Mouse (Mus musculus) CH12.LX (cell line): ENCODE measurements around the gene Hps3. TPM values are rescaled to one million over a fixed set of nuclear protein-coding genes. Genes with fewer than 3 reads are reported as not detected.

Experiments
- DNase-seq: peaks from one replicate; pipeline ENCODE4 v3.0.0-alpha.2; 2013; ENCODE audit errors: extremely low read depth
- H3K27ac ChIP-seq: 2 replicates; pipeline ENCODE4 v1.5.1; 2012; ENCODE audit warnings: low read depth, mild to moderate bottlenecking, control low read depth, moderate library complexity; ENCODE audit not compliant: insufficient read depth
- H3K27me3 ChIP-seq: replicated peaks from 2 replicates; pipeline ENCODE3; 2012; ENCODE audit warnings: inconsistent platforms
- H3K36me3 ChIP-seq, 2 experiments: replicated peaks in 1 of 2; 2 replicates each; pipeline versions ENCODE3 to v1.6.1; 2012; ENCODE audit warnings: inconsistent platforms in 1 of 2, low read length in 1 of 2, mild to moderate bottlenecking in 1 of 2, mixed read lengths in 1 of 2, moderate library complexity in 1 of 2; ENCODE audit not compliant: control insufficient read depth in 1 of 2, insufficient read depth in 1 of 2
- H3K4me1 ChIP-seq, 2 experiments: 2 replicates each; pipeline ENCODE4 v1.6.1; 2012; ENCODE audit warnings: inconsistent platforms in 1 of 2, moderate library complexity in 1 of 2; ENCODE audit not compliant: insufficient read depth in 2 of 2, control insufficient read depth in 1 of 2
- H3K4me2 ChIP-seq: 2 replicates; pipeline ENCODE4 v1.6.1; 2012; ENCODE audit warnings: low read depth, mild to moderate bottlenecking, control low read depth; ENCODE audit not compliant: poor library complexity, insufficient read depth, severe bottlenecking
- H3K4me3 ChIP-seq, 3 experiments: fragments of 150-350 bp in 1 of 3; sonication (generic) in 1 of 3; replicated peaks in 1 of 3; 2 replicates each; pipeline versions ENCODE3 to v1.5.1; 2011 to 2012; ENCODE audit warnings: low read depth in 2 of 3, low read length in 2 of 3, mild to moderate bottlenecking in 2 of 3, moderate library complexity in 2 of 3, control low read depth in 1 of 3, improper control_type of control experiment in 1 of 3, inconsistent platforms in 1 of 3, mixed read lengths in 1 of 3; ENCODE audit not compliant: poor library complexity in 1 of 3
- H3K79me2 ChIP-seq: replicated peaks from 2 replicates; pipeline ENCODE4 v1.6.1; 2012; ENCODE audit warnings: mild to moderate bottlenecking, moderate library complexity; ENCODE audit not compliant: control insufficient read depth, poor library complexity, insufficient read depth, severe bottlenecking; ENCODE audit errors: extremely low read depth
- H3K9ac ChIP-seq: 2 replicates; pipeline ENCODE4 v1.6.1; 2012; ENCODE audit warnings: low read depth, mild to moderate bottlenecking, control low read depth, moderate library complexity; ENCODE audit not compliant: insufficient read depth
- H3K9me3 ChIP-seq: replicated peaks from 2 replicates; pipeline ENCODE3; 2012; ENCODE audit warnings: low read length, inconsistent platforms, mixed read lengths
- CTCF ChIP-seq, 2 experiments: IDR thresholded peaks in 1 of 2; conservative IDR thresholded peaks in 1 of 2; 2 replicates each; pipeline ENCODE4 v1.5.1; 2011 to 2012; ENCODE audit warnings: low read depth in 2 of 2, low read length in 2 of 2, improper control_type of control experiment in 1 of 2, inconsistent platforms in 1 of 2, mild to moderate bottlenecking in 1 of 2, moderate library complexity in 1 of 2
- E2F4 ChIP-seq: IDR thresholded peaks from 2 replicates; pipeline ENCODE4 v1.6.1; 2011; ENCODE audit warnings: low read depth, low read length, improper control_type of control experiment; ENCODE audit not compliant: insufficient replicate concordance
- ELF1 ChIP-seq: IDR thresholded peaks from 2 replicates; pipeline ENCODE4 v1.6.1; 2014; ENCODE audit warnings: low read depth, mild to moderate bottlenecking, inconsistent platforms, low read length, improper control_type of control experiment
- KAT2A ChIP-seq: IDR thresholded peaks from 2 replicates; pipeline ENCODE4 v1.6.1; 2012; ENCODE audit warnings: low read length, improper control_type of control experiment, inconsistent platforms; ENCODE audit not compliant: insufficient replicate concordance
- MAZ ChIP-seq: IDR thresholded peaks from 2 replicates; pipeline ENCODE4 v1.6.1; 2012; ENCODE audit warnings: low read depth, mild to moderate bottlenecking, inconsistent platforms, low read length, improper control_type of control experiment, moderate library complexity
- MXI1 ChIP-seq: IDR thresholded peaks from 2 replicates; pipeline ENCODE4 v1.6.1; 2011; ENCODE audit warnings: mild to moderate bottlenecking, low read depth, low read length, improper control_type of control experiment
- MYC ChIP-seq: IDR thresholded peaks from 2 replicates; pipeline ENCODE4 v1.6.1; 2011; ENCODE audit warnings: low read depth, mild to moderate bottlenecking, improper control_type of control experiment, low read length
- NRF1 ChIP-seq: IDR thresholded peaks from 2 replicates; pipeline ENCODE4 v1.6.1; 2014; ENCODE audit warnings: low read depth, mild to moderate bottlenecking, inconsistent platforms, low read length, improper control_type of control experiment, moderate library complexity
- POLR2A ChIP-seq: IDR thresholded peaks from 2 replicates; pipeline ENCODE4 v1.6.1; 2011; ENCODE audit warnings: low read depth, mild to moderate bottlenecking, improper control_type of control experiment, low read length
- RAD21 ChIP-seq: IDR thresholded peaks from 2 replicates; pipeline ENCODE4 v1.6.1; 2011; ENCODE audit warnings: low read depth, mild to moderate bottlenecking, low read length, improper control_type of control experiment, moderate library complexity
- SIN3A ChIP-seq: IDR thresholded peaks from 2 replicates; pipeline ENCODE4 v1.6.1; 2012; ENCODE audit warnings: low read length, improper control_type of control experiment, inconsistent platforms
- USF2 ChIP-seq: conservative IDR thresholded peaks from 2 replicates; pipeline ENCODE4 v1.6.1; 2011; ENCODE audit warnings: low read depth, low read length, improper control_type of control experiment
- ZC3H11A ChIP-seq: IDR thresholded peaks from 2 replicates; pipeline ENCODE4 v1.6.1; 2012; ENCODE audit warnings: low read depth, mild to moderate bottlenecking, inconsistent platforms, low read length, improper control_type of control experiment
- ZKSCAN1 ChIP-seq: IDR thresholded peaks from 2 replicates; pipeline ENCODE4 v1.6.1; 2012; ENCODE audit warnings: low read depth, inconsistent platforms, low read length, improper control_type of control experiment, borderline replicate concordance
- ZMIZ1 ChIP-seq: IDR thresholded peaks from 2 replicates; pipeline ENCODE4 v1.6.1; 2012; ENCODE audit warnings: low read depth, mild to moderate bottlenecking, inconsistent platforms, low read length, improper control_type of control experiment
- ZNF384 ChIP-seq: IDR thresholded peaks from 2 replicates; pipeline ENCODE4 v1.6.1; 2012; ENCODE audit warnings: low read depth, low read length, improper control_type of control experiment, inconsistent platforms
- dilution Hi-C: fragments of 300-500 bp; cut with MboI; formaldehyde crosslinking; loops from 2 replicates; pipeline ENCODE4 v1.14.3; 2020; ENCODE audit warnings: low sequenced_read_pairs; ENCODE audit not compliant: extremely low pct_unique_long_range_greater_than_20kb, extremely low pct_ligation_motif_present
- in situ Hi-C: fragments of 300-500 bp; cut with MboI; formaldehyde crosslinking; loops from 3 replicates; pipeline ENCODE4 v1.14.3; 2019; ENCODE audit warnings: low sequenced_read_pairs, low pct_ligation_motif_present, low pct_unique_long_range_greater_than_20kb, mixed read lengths
- polyA plus RNA-seq: library from polyadenylated mRNA; unstranded; fragments of >175 nt; gene quantifications from 2 replicates; pipeline ENCODE4 v1.2.1, GENCODE M21; 2012; ENCODE audit warnings: low read depth; ENCODE audit not compliant: insufficient read length
- total RNA-seq, 2 experiments: library from RNA; depleted of rRNA; stranded (reverse); fragments of 300-350 nt in 1 of 2; fragments of >200 nt in 1 of 2; gene quantifications; 2 replicates each; pipeline ENCODE4 v1.2.3; 2012 to 2014

Gene Hps3
- total and polyA plus RNA-seq, 3 experiments = 18.2 to 37.3 (median 31.8) TPM

DNA sequence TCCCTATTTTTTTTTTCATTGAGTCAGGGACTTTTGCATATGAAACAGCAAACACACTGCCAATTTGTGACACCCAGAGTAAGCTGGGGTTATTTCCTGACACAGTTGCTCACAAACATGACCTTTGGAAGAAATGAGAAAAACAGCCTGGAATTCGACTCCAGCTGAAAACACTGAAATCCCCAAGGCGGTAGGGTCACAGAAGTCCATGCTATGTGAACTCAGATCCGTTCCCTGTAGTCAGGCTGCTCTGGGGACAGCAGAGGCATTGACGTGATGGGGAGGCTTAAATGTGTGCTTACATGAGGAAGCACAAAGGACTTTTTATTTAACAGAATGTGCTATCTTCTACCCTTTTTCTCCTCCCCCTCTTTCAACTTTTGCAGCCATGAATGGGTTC is 56.6 kb downstream of the Hps3 start:
- DNase-seq = no peak
- no peak overlapping the region for H3K9ac ChIP-seq
- H3K4me3 ChIP-seq = no peak overlapping the region
- in situ Hi-C loops = no loop called here
- H3K4me2 ChIP-seq = no peak overlapping the region
- no peaks in the 10 kb centered on the region for H3K9me3 ChIP-seq
- no peaks in the 10 kb centered on the region for H3K79me2 ChIP-seq
- H3K27me3 ChIP-seq = no peaks in the 10 kb centered on the region
- dilution Hi-C loops = no loop called here
- H3K36me3 ChIP-seq = no peaks in the 10 kb centered on the region
- H3K27ac ChIP-seq = no peak overlapping the region
- no peaks in the 10 kb centered on the region for H3K4me1 ChIP-seq
- TF ChIP-seq ELF1 (no peak), SIN3A (no peak), CTCF (conservative IDR thresholded peaks at IDR 0.05 in 1 of 2, IDR thresholded peaks at IDR 0.05 in 1 of 2; ENCODE audit: low read depth in 2 of 2, low read length in 2 of 2) (no peak), ZKSCAN1 (no peak), MAZ (no peak), MYC (no peak), ZMIZ1 (no peak)

DNA sequence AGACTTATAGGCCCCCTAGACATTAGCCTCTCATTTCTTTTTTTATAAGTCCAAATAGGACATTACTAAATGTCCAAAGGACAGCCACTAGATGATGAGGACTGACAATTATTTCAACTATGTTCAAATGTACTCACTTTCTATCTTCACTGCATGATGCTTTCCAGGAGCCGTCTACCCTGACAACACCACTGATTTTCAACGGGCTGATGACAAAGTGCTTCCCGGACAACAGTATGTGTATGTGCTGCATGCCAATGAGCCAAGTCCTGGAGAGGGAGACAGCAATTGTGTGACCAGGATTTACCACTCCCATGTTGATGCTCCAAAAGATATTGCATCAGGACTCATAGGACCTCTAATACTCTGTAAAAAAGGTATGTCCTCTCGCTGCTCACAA is 69.0 kb downstream of the Hps3 start:
- Histone ChIP-seq H3K9ac (no peak overlapping the region), H3K36me3 (no peaks in the 10 kb centered on the region), H3K27ac (no peak overlapping the region), H3K4me2 (no peak overlapping the region), H3K9me3 (no peaks in the 10 kb centered on the region), H3K27me3 (no peaks in the 10 kb centered on the region), H3K79me2 (no peaks in the 10 kb centered on the region), H3K4me1 (no peaks in the 10 kb centered on the region), H3K4me3 (no peak overlapping the region)
- dilution Hi-C loops = no loop called here
- DNase-seq = no peak
- TF ChIP-seq ZC3H11A = no peak
- no peak for TF ChIP-seq SIN3A
- no peak for TF ChIP-seq MXI1
- TF ChIP-seq E2F4 = no peak
- no peak for TF ChIP-seq CTCF (conservative IDR thresholded peaks at IDR 0.05 in 1 of 2, IDR thresholded peaks at IDR 0.05 in 1 of 2; ENCODE audit: low read depth in 2 of 2, low read length in 2 of 2)
- TF ChIP-seq KAT2A = no peak
- TF ChIP-seq ZNF384 = no peak
- TF ChIP-seq USF2 = no peak
- TF ChIP-seq NRF1 = no peak
- no peak for TF ChIP-seq POLR2A
- TF ChIP-seq RAD21 = no peak
- in situ Hi-C loops = no loop called here
